Mouse (Mus musculus) left cerebral cortex, adult 2 months (tissue): ENCODE results near the gene Prl2c3. TPM values are rescaled to one million over a fixed set of nuclear protein-coding genes. Genes with fewer than 3 reads are reported as not detected.
"Not testable (repeated sequence)": the region's sequence is repeated elsewhere in the genome, so short reads cannot be mapped to it uniquely, and the experiment has no call there.

Experiments
- DNase-seq, 2 experiments: peaks; one replicate each; pipeline ENCODE4 v3.0.0; 2021 to 2022; ENCODE audit warnings: low spot score in 2 of 2, mixed read lengths in 1 of 2; ENCODE audit errors: extremely low spot score in 1 of 2
- H3K27ac ChIP-seq: fragments of 200-600 bp; 2 replicates; pipeline ENCODE4 v1.8.1; 2022
- H3K4me3 ChIP-seq: fragments of 200-600 bp; 2 replicates; pipeline ENCODE4 v1.8.1; 2022
- CTCF ChIP-seq: fragments of 200-600 bp; IDR thresholded peaks from 2 replicates; pipeline ENCODE4 v1.8.1; 2022; ENCODE audit warnings: antibody characterized with exemption, mild to moderate bottlenecking, moderate library complexity
- intact Hi-C: fragments of 180-260 bp; cut with DNase I; formaldehyde crosslinking; loops from one replicate; pipeline ENCODE4 v1.15.1; 2025
- long read RNA-seq, 2 experiments: library from polyadenylated mRNA; stranded (forward); transcript quantifications; one replicate each; pipeline ENCODE4 v2.0.0; 2021; ENCODE audit warnings: borderline mapping rate in 2 of 2
- total RNA-seq, 2 experiments: library from RNA; stranded (reverse); gene quantifications; 2 replicates each; pipeline ENCODE4 v1.2.3; 2021

Gene Prl2c3
- not detected for total RNA-seq
- long read RNA-seq, experiment 1 = 0 reads
- long read RNA-seq, experiment 2 = 0 reads

DNA sequence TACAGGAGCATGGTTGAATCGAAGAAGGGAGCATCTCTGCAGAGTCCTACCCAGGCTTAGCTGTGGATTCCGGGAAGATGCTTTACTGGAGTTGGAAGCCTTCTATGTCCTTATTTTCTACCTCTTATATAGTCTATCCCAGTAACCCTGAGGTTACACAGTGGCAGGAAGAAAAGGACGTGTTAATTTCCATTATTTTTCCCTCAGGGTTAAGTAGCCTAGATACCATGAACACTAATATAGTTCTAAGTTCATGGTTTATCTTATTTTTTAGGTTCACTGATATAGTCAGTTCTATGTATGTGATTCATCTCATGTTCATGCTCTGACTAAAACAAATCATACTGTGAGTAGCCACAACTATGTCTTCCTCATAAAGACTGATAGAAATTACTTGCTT is at the start of gene Prl2c3:
Gene Prl2c3, minus strand, starts transcription at position 101 of the 400 bp plus-strand sequence.
- intact Hi-C loops, DNase-seq, H3K27ac ChIP-seq, H3K4me3 ChIP-seq: not testable (repeated sequence)

DNA sequence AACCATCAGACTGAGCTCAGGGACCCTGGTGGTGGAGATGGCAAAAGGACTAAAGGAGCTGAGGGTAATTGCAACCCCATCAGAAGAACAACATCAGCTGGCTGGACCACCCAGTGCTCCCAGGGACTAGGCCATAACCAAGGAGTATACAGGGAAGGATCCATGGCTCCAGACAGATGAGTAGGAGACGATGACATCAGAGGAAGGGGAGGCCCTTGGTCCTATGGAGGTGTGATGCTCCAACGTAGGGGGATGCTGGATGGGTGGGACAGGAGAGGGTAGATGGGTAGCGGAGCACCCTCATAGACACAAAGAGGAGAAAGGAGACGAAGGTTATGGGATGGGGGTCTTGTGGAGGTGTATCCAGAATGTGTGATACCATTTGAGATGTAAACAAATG is 48.4 kb upstream of the Prl2c3 start:
- H3K27ac ChIP-seq, DNase-seq, H3K4me3 ChIP-seq, intact Hi-C loops: not testable (repeated sequence)

- H3K27ac ChIP-seq, DNase-seq, intact Hi-C loops, H3K4me3 ChIP-seq: not testable (repeated sequence)
Observed at GRCm38 (mm10) chr13:12844701-12845100, 44.8 kb upstream of the Prl2c3 start.

DNA sequence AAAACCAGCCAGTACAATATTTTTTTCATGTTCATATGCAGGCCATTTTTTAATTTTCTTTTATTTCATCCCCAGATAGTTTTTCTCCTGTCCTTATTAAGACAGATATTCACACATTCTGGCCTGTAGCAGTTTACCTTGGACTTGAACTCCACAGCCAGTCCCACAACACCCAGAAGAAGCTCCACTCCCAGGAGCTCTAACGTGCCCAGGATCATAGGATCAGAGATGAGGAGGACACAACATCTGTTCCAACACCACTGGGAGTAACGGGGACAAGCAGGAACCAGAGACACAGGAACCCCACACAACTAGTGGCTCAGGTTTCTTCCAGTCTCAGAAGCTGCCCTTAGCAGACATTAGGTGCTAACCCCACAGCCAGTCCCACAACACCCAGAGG is 37.7 kb upstream of the Prl2c3 start:
- DNase-seq, H3K27ac ChIP-seq, intact Hi-C loops, H3K4me3 ChIP-seq: not testable (repeated sequence)

DNA sequence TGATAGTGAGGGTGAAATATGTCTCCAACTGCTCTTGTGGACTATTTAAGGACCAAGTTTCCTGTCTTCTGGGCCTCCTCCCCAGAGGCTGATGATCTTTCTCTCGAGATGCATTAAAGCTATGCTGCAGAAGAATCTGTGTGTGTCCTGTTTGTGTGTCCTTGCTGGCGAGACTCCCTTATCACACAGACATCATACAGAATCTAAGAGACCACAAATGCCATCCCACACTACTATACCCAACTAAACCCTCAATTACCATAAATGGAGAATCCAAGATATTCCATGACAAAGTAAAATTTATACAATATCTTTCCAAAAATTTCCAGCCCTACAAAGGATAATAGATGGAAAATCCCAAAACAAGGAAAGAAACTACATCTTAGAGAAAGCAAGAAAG is 31.9 kb upstream of the Prl2c3 start:
- H3K27ac ChIP-seq = no peak overlapping the region
- DNase-seq = no peak
- intact Hi-C loops = no loop called here
- TF ChIP-seq CTCF = no peak
- no peak overlapping the region for H3K4me3 ChIP-seq

DNA sequence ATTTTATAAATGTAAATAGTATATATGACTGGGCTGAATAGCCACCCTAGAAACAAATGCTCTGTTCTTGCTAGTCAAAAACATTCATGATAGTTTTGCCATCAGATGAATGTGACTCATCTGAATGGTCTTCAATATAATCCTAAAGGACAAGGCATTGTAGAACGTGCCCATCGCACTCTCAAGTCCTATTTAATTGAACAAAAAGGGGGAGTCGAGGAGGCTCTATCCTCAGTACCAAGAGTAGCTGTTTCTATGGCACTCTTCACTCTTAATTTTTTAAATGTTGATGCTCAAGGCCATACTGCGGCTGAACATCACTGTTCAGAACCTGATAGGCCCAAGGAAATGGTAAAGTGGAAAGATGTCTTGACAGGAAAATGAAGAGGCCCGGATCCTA is 29.2 kb upstream of the Prl2c3 start:
- TF ChIP-seq CTCF = no peak
- DNase-seq = no peak
- no peak overlapping the region for H3K4me3 ChIP-seq
- H3K27ac ChIP-seq = no peak overlapping the region
- intact Hi-C loops = no loop called here

GRCm38 (mm10) chr13:12824500-12825176 is 24.8 kb upstream of the Prl2c3 start:
- intact Hi-C loops, DNase-seq, H3K27ac ChIP-seq: not testable (repeated sequence)

DNA sequence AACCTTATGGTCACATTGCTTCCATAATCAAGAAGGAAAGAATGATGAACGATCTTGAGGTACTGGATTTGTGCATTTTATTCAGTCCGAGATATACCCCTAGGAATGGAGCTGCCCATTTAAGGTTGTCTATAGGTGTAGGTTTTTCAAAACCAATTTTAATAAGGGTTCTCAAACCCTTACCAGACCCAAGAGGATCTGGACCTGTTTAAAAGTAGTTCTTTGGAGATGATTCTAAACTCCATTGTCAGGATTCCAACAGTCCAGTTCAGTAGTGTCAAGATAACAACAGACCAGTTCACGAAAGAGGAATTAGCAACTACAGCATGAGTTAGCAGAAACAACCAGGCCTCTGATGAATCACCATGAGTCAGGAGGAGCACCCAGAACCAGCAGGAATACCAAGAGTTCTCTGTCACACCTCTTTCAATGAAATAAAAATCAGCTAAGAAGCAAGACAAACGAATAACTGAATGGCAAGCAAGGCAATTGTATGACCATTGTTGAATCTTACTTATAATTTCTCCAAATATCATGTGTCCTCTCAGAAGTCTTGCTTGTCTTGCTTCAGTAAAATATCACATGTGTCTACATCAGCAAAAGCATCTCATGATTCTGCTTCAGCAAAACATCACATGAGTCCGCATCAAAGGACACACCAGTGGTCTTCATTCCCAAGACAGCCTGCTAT is 14.0 kb upstream of the Prl2c3 start:
- intact Hi-C loops, DNase-seq, H3K4me3 ChIP-seq, H3K27ac ChIP-seq: not testable (repeated sequence)

More at GRCm38 (mm10) chr13:12824500-12825176, 24.8 kb upstream of the Prl2c3 start:
- not testable (repeated sequence) for H3K4me3 ChIP-seq

- intact Hi-C loops = no loop called here
Observed at GRCm38 (mm10) chr13:12809591-12809990, 9.7 kb upstream of the Prl2c3 start.

DNA sequence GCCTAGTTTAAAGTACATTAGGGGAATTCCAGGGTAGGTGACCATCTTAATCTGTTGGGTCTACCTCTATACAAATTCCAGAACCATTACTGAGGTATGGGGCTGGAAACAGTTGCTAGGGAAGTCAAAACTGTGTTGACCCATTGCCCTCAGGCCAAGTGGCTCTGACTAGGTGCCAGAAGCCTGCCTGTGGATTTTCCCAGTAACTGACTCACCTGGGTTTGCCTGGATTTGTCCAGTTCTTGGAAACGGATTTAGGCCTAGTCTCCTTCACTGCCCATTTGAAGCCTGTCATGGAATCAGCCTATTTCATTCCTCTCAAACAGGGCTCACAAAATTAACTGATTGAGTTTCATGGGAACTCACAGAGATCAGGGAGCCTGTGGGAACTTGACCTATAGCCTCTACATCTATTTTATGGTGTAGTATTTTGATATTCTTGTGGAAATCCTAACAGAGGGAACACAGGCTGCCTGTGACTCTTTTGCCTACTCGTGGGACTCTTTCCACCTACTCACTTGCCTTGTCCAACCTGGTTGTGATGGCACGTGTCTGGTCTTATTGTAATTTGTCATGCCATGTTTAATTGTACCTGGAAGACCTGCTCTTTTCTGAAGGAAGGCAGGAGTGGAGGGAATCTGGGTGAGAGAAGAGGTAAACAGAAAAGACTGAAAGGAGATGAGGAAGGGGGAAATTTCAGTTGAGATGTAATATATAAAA is 9.1 kb upstream of the Prl2c3 start:
- DNase-seq, H3K27ac ChIP-seq, H3K4me3 ChIP-seq, intact Hi-C loops: not testable (repeated sequence)

More at GRCm38 (mm10) chr13:12809591-12809990, 9.7 kb upstream of the Prl2c3 start:
- no peak for TF ChIP-seq CTCF
- no peak for DNase-seq
- no peak overlapping the region for H3K4me3 ChIP-seq
- no peak overlapping the region for H3K27ac ChIP-seq

GRCm38 (mm10) chr13:12806496-12806895 is 6.6 kb upstream of the Prl2c3 start:
- H3K27ac ChIP-seq, intact Hi-C loops, DNase-seq, H3K4me3 ChIP-seq: not testable (repeated sequence)

DNA sequence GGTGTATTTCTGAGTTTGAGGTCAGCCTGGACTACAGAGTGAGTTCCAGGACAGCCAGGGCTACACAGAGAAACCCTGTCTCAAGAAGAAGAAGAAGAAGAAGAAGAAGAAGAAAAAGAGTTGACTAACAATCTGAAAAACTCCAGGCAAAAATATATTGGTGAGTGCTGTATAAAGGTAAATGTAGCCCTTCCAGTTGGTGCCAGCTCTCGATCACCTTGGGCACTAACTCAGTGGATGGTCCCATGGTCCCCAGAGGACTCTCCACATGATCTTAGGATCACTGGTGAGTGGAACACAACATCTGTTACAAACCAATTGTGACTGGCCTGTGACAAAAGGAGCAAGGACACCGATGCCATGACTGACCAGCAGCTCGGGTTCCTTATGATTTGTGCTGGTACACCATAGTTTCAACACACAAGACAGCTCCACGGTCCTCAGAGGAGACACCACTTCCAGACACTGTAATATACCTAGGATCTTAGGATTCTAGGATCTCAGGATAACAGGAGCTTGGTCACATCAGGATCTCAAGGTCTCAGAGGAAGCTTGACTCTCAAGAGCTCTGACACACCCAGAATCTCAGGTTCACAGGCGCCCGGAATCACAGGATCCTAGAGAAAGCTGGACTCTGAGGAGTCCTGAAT is 30.3 kb downstream of the Prl2c3 start:
- H3K4me3 ChIP-seq, H3K27ac ChIP-seq, DNase-seq: not testable (repeated sequence)
- intact Hi-C loops = loop anchor here (10.0 kb wide), 1 partner anchor 195 kb away; no protein-coding TSS in a partner anchor

Other genes starting within 250 kb of the Prl2c3 start
- gene Ero1lb, start 234.2 kb downstream of the Prl2c3 start, total RNA-seq = 10 to 100 TPM; 14.5 to 15.2 TPM
- not detected for gene Prl2c2, start 205.3 kb upstream of the Prl2c3 start, total RNA-seq